In the genomic region with DNA sequence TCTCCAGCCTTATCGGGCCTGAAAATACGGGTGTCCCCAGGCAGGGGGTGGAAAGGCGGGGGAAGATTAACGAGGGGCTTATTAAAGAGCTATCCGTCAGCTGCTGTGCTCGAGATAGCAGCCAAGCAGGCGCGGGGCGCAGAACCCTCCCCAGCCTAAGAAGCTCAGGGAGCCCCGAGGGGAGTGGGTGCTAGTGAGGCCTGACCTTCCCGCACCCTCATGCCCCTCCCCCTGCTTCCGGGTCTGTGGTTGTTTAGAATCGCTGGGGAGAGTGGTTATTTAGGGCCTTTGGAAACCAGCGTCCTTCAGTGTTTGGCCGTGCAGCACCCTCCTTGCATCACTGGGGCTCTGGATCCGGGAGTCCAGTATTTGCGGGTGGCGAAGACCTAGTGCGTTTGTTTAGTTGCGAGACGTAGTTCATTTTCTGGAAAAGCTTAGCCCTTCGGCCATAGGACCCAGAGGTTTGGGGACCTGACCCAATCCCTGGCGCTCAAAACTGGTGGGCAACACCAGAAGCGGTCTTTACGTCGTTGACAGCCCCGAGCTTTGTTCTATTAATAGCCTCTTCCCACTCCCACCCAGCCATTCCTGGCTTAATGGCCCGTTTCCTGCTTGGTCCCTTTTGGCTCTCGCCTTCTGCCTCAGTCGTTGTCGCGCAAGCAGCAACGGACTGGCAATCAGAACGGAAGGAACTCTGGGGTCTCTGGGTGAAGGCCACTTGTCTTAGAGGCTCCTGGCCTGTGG, we compare ENCODE assay signal across 7 mouse cellular contexts. TPM values are rescaled to one million over a fixed set of nuclear protein-coding genes. Genes with fewer than 3 reads are reported as not detected.
A peak's percentile ranks its signal among the peaks of the same experiment; 100 is the strongest.
DNase-seq lines count a peak whose midpoint lies in the region; ATAC-seq and TF ChIP-seq lines count a peak whose summit lies in the region.

No protein-coding gene starts in this region.

- H3K36me3 ChIP-seq in lung, postnatal 0 days (ENCODE audit: insufficient read depth, low read length), result no peaks in the 10 kb centered on the region
- no peaks in the 10 kb centered on the region for H3K36me3 ChIP-seq in forebrain, embryonic 10.5 days (replicated peaks)
- no peaks in the 10 kb centered on the region for H3K36me3 ChIP-seq in limb, embryonic 14.5 days (ENCODE audit: control insufficient read depth, insufficient read depth, low read length)
- no peaks in the 10 kb centered on the region for H3K36me3 ChIP-seq in stomach, embryonic 15.5 days

- TF ChIP-seq EP300 in lung, postnatal 0 days (IDR thresholded peaks at IDR 0.05), result no peak

- peaks cover 11% of the 10 kb centered on the region; the same call in 1 of the 2 replicates for H3K4me1 ChIP-seq in lung, postnatal 0 days (ENCODE audit: insufficient read depth, low read depth, low read length)
- peaks cover 57% of the 10 kb centered on the region for H3K4me1 ChIP-seq in forebrain, embryonic 10.5 days
- peaks cover 21% of the 10 kb centered on the region for H3K4me1 ChIP-seq in limb, embryonic 14.5 days (ENCODE audit: control insufficient read depth, insufficient read depth, low read length)
- peaks cover 21% of the 10 kb centered on the region for H3K4me1 ChIP-seq in stomach, embryonic 15.5 days

- TF ChIP-seq POLR2A in limb, embryonic 14.5 days (IDR thresholded peaks at IDR 0.05; ENCODE audit: borderline replicate concordance, extremely low read depth, insufficient read depth, insufficient read length), result no peak

- no peak for DNase-seq in lung, postnatal 0 days (ENCODE audit: low spot score)
- DNase-seq in lung, postnatal 14 days, result no peak
- DNase-seq in forebrain, embryonic 10.5 days (ENCODE audit: extremely low spot score, low spot score), result peak; percentile 39
- no peak for DNase-seq in limb, embryonic 14.5 days (ENCODE audit: low spot score)
- DNase-seq in left cerebral cortex, adult 8-10 months (ENCODE audit: low spot score in 2 of 2), result no peak
- DNase-seq in thymus, postnatal 14 days, result no peak

- H3K4me3 ChIP-seq in lung, postnatal 0 days (ENCODE audit: low read depth, low read length), result peak overlapping the region; percentile 37
- H3K4me3 ChIP-seq in forebrain, embryonic 10.5 days, result peak overlapping the region; percentile 43
- peak overlapping the region; percentile 28 for H3K4me3 ChIP-seq in limb, embryonic 14.5 days (replicated peaks; ENCODE audit: low read length)
- H3K4me3 ChIP-seq in stomach, embryonic 15.5 days (replicated peaks), result peak overlapping the region; percentile 32

- no peaks in the 10 kb centered on the region for H3K9me3 ChIP-seq in lung, postnatal 0 days (ENCODE audit: low read length)
- H3K9me3 ChIP-seq in forebrain, embryonic 10.5 days, result no peaks in the 10 kb centered on the region
- H3K9me3 ChIP-seq in limb, embryonic 14.5 days (ENCODE audit: control insufficient read depth, low read length), result no peaks in the 10 kb centered on the region
- H3K9me3 ChIP-seq in stomach, embryonic 15.5 days, result no peaks in the 10 kb centered on the region

- H3K4me2 ChIP-seq in lung, postnatal 0 days (replicated peaks; ENCODE audit: low read depth, low read length), result peak overlapping the region; percentile 65
- H3K4me2 ChIP-seq in limb, embryonic 14.5 days (replicated peaks; ENCODE audit: low read depth, low read length, severe bottlenecking), result peak overlapping the region; percentile 47
- peak overlapping the region; percentile 69 for H3K4me2 ChIP-seq in stomach, embryonic 15.5 days

- no peak for TF ChIP-seq CTCF in lung, postnatal 0 days (IDR thresholded peaks at IDR 0.05)

- 1% methylated on average over 34 of the region's 34 CpGs for WGBS in lung, postnatal 0 days
- under 1% methylated on average over 34 of the region's 34 CpGs for WGBS in forebrain, embryonic 10.5 days
- WGBS in limb, embryonic 14.5 days, result under 1% methylated on average over 34 of the region's 34 CpGs
- WGBS in stomach, embryonic 15.5 days, result 1% methylated on average over 34 of the region's 34 CpGs

- peaks cover 57% of the 10 kb centered on the region for H3K27me3 ChIP-seq in lung, postnatal 0 days (replicated peaks; ENCODE audit: insufficient read depth, low read length)
- peaks cover 100% of the 10 kb centered on the region for H3K27me3 ChIP-seq in forebrain, embryonic 10.5 days (ENCODE audit: poor library complexity, severe bottlenecking)
- H3K27me3 ChIP-seq in limb, embryonic 14.5 days (ENCODE audit: control insufficient read depth, insufficient read depth, low read length), result peaks cover 76% of the 10 kb centered on the region
- H3K27me3 ChIP-seq in stomach, embryonic 15.5 days (replicated peaks), result peaks cover 71% of the 10 kb centered on the region

- no peak overlapping the region for H3K9ac ChIP-seq in lung, postnatal 0 days (replicated peaks; ENCODE audit: low read depth)
- H3K9ac ChIP-seq in limb, embryonic 14.5 days (ENCODE audit: low read depth, low read length, severe bottlenecking), result no peak overlapping the region
- H3K9ac ChIP-seq in stomach, embryonic 15.5 days, result no peak overlapping the region

- ATAC-seq in lung, postnatal 0 days, result no peak
- no peak for ATAC-seq in limb, embryonic 14.5 days (ENCODE audit: low FRiP score, low read depth)
- no peak for ATAC-seq in stomach, embryonic 15.5 days (ENCODE audit: insufficient read depth, low FRiP score, low read depth)

- H3K27ac ChIP-seq in lung, postnatal 0 days (ENCODE audit: low read length), result no peak overlapping the region
- no peak overlapping the region for H3K27ac ChIP-seq in forebrain, embryonic 10.5 days
- no peak overlapping the region for H3K27ac ChIP-seq in limb, embryonic 14.5 days (replicated peaks; ENCODE audit: low read depth, low read length)
- H3K27ac ChIP-seq in stomach, embryonic 15.5 days, result no peak overlapping the region

RNA-seq across cellular contexts. Expression of gene Gad1, which starts 15.5 kb away (rescaled TPM):
- polyA plus RNA-seq in lung, postnatal 0 days (2015; fragmentation: Nextera tagmentation; extraction: Ambion mirVana), result 0.26 and 0.31 TPM in 2 replicates
- 2.3 and 3.4 TPM in 2 replicates for polyA plus RNA-seq in forebrain, embryonic 10.5 days (2016; fragmentation: Nextera tagmentation; extraction: Ambion mirVana)
- 0.51 and 0.91 TPM in 2 replicates for polyA plus RNA-seq in limb, embryonic 14.5 days (2012; rRNA removed)
- polyA plus RNA-seq in limb, embryonic 14.5 days (2014; fragmentation: Nextera tagmentation; extraction: Ambion mirVana), result 0.37 and 0.39 TPM in 2 replicates
- polyA plus RNA-seq in stomach, embryonic 15.5 days (2015; fragmentation: Nextera tagmentation; extraction: Ambion mirVana), result 0.14 and 0.46 TPM in 2 replicates
- 100 to 1,000 TPM; 404 to 571 (median 466) TPM for total RNA-seq in left cerebral cortex, adult 8-10 months (2022)

RNA-seq across cellular contexts. Expression of gene Erich2, which starts 59.8 kb away (rescaled TPM):
- polyA plus RNA-seq in lung, postnatal 0 days (2015; fragmentation: Nextera tagmentation; extraction: Ambion mirVana), result 16.4 and 19.1 TPM in 2 replicates
- 0.56 and 0.77 TPM in 2 replicates for polyA plus RNA-seq in forebrain, embryonic 10.5 days (2016; fragmentation: Nextera tagmentation; extraction: Ambion mirVana)
- 1.1 and 2.0 TPM in 2 replicates for polyA plus RNA-seq in limb, embryonic 14.5 days (2012; rRNA removed)
- polyA plus RNA-seq in limb, embryonic 14.5 days (2014; fragmentation: Nextera tagmentation; extraction: Ambion mirVana), result 1.3 and 2.2 TPM in 2 replicates
- 1.5 and 2.2 TPM in 2 replicates for polyA plus RNA-seq in stomach, embryonic 15.5 days (2015; fragmentation: Nextera tagmentation; extraction: Ambion mirVana)
- 1 to 10 TPM in 2 of 4 experiments, under 1 TPM in 2; 0.48 to 1.6 (median 0.85) TPM for total RNA-seq in left cerebral cortex, adult 8-10 months (2022)
